Mouse (Mus musculus) testis, adult 2 months (tissue): ENCODE measurements around the gene Tjap1. TPM values are rescaled to one million over a fixed set of nuclear protein-coding genes. Genes with fewer than 3 reads are reported as not detected.

Experiments
- H3K27ac ChIP-seq: fragments of 200-500 bp; 2 replicates; pipeline ENCODE4 v1.5.1; 2012; ENCODE audit warnings: low read depth, low read length; ENCODE audit not compliant: control insufficient read depth, insufficient read depth
- H3K27me3 ChIP-seq: fragments of 200-500 bp; 2 replicates; pipeline ENCODE4 v1.6.1; 2012; ENCODE audit warnings: mild to moderate bottlenecking, low read length, moderate library complexity; ENCODE audit not compliant: control insufficient read depth, insufficient read depth
- H3K36me3 ChIP-seq: fragments of 200-500 bp; 2 replicates; pipeline ENCODE4 v1.6.1; 2012; ENCODE audit warnings: mild to moderate bottlenecking, low read length; ENCODE audit not compliant: control insufficient read depth, insufficient read depth
- H3K4me1 ChIP-seq: fragments of 200-500 bp; 2 replicates; pipeline ENCODE4 v1.6.1; 2012; ENCODE audit warnings: low read length; ENCODE audit not compliant: control insufficient read depth, insufficient read depth
- H3K4me3 ChIP-seq: fragments of 200-500 bp; 2 replicates; pipeline ENCODE4 v1.5.1; 2012; ENCODE audit warnings: low read depth, mild to moderate bottlenecking, low read length, moderate library complexity, mixed read lengths; ENCODE audit not compliant: control insufficient read depth
- CTCF ChIP-seq: fragments of 200-500 bp; IDR thresholded peaks from 2 replicates; pipeline ENCODE4 v1.5.1; 2012; ENCODE audit warnings: low read depth, mild to moderate bottlenecking, inconsistent platforms, low read length, moderate library complexity; ENCODE audit not compliant: control insufficient read depth, insufficient read depth, insufficient replicate concordance
- POLR2A ChIP-seq: fragments of 200-500 bp; IDR thresholded peaks from 2 replicates; pipeline ENCODE4 v1.6.1; 2012; ENCODE audit warnings: low read depth, mild to moderate bottlenecking, inconsistent platforms, low read length, moderate library complexity; ENCODE audit not compliant: control insufficient read depth
- polyA plus RNA-seq: library from polyadenylated mRNA; depleted of rRNA; stranded (reverse); fragments of >200 nt; gene quantifications from 2 replicates; pipeline ENCODE4 v1.2.3, GENCODE M21; 2012

The Tjap1 gene
- polyA plus RNA-seq, 1 experiment, result 33.1 TPM

DNA sequence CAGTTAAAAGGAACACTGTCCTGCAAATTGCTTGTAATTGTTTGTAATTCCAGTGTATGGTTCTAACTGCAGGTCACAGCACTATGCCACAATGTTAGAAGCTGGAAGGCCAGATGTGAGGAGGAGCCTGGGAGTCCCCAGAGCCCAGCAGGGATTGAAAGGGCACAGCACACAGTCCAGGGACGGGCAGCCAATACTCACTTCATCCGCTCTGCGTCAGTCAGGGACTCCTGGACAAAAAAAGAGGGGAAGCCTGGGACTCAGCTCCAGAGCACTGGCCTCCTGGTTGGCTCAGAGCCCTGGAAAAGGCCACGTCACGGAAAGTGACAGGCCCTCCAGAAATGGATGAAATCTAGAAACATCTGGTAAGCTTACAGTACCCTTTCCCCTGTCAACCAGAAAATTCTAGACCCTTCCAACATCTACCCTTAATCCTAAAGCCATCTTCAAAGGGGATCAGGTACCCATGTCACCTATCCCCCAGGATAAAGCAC lies 20.6 kb downstream of the Tjap1 start:
- Histone ChIP-seq H3K4me1 (no peaks in the 10 kb centered on the region), H3K36me3 (no peaks in the 10 kb centered on the region; the same call in 1 of the 2 replicates), H3K27ac (no peak overlapping the region), H3K27me3 (no peaks in the 10 kb centered on the region), H3K4me3 (no peak overlapping the region)
- no peak for TF ChIP-seq CTCF
- TF ChIP-seq POLR2A, result no peak

DNA sequence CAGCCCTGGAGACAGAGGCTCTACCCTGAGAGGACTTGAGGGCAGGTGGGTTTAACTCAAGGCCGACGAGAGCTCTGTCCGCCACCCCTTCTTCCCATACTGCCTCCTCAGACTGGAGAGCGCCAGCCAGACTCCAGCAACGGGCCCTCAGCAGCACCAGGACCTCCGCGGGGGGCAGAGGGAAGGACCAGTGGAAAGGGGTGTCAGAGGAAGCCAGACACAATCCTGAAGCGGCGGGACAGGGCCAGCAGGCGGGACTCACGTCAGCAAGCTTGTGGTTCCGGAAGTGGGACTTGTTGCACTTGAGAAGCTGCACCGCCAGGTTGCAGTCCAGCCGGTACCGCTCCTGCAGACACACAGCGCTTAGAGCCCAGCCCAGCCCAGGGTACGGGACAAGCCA lies 23.2 kb downstream of the Tjap1 start:
- TF ChIP-seq POLR2A (no peak), CTCF (no peak)
- no peaks in the 10 kb centered on the region; the same call in none of the 2 replicates for H3K36me3 ChIP-seq
- H3K27me3 ChIP-seq, result no peaks in the 10 kb centered on the region
- no peaks in the 10 kb centered on the region; the same call in none of the 2 replicates for H3K4me1 ChIP-seq
- no peak overlapping the region for H3K27ac ChIP-seq
- no peak overlapping the region for H3K4me3 ChIP-seq

DNA sequence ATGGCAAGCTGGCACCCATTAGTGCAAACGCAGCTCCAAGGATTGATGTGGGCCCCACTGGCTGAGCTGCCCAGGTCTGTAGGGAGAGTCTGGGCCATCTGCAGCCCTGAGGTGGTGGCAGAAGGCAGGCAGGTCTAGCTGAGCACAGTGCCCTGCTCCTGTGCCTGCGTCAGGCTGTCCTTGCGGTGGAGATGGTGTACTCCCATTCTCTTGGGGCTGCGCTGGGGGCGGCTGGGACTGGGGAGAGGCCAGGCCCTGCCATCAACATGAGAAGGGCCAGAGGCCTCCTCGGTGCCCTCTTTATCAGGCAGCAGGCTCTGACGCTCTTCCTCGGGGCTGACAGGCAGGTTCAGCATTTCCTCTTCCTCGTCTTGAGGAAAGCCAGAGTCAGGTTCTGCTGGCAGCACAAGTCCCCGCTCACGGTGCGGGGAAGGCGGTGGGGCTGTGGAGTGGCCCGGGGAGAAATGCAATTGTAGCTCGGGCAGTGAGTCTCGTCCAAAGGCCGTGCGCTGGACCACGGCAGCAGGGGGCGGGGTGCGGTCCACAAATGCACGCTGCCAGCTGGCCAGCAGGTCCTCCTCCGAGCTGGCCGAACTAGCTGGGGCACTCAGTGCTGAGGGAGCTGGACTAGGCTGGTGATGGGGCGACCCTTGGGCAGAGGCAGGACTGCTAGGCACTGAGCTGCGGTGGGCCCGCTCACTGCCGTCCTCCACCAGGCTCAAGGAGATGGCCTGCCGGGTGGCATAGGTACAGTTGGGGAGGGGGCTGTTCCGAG lies 24.4 kb downstream of the Tjap1 start:
- no peaks in the 10 kb centered on the region; the same call in none of the 2 replicates for H3K36me3 ChIP-seq
- no peaks in the 10 kb centered on the region for H3K27me3 ChIP-seq
- H3K4me3 ChIP-seq, result no peak overlapping the region
- no peak for TF ChIP-seq POLR2A
- no peak for TF ChIP-seq CTCF
- no peak overlapping the region for H3K27ac ChIP-seq
- no peaks in the 10 kb centered on the region; the same call in none of the 2 replicates for H3K4me1 ChIP-seq

DNA sequence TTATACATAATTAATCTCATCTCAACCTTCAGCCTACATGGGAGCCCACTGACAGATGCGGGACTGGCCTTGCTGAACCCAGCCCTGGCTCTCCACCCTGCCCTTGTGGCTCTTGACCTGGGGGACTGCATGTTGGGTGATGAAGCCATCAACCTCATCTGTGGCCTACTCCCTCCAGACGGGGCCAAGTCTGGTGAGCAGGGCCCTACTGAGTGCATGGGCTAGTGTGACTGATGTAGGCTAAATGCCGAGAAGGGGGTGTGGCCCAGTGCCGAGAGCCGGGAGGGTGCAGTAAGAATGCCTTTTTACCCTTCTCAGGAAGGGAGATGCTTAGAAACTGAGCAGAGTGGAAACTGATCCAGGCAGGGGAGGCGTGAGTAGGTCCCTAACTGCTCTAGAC lies 27.7 kb downstream of the Tjap1 start:
- Histone ChIP-seq H3K4me1 (no peaks in the 10 kb centered on the region; the same call in none of the 2 replicates), H3K27me3 (no peaks in the 10 kb centered on the region), H3K27ac (no peak overlapping the region), H3K4me3 (peak overlapping the region; percentile 85), H3K36me3 (no peaks in the 10 kb centered on the region; the same call in none of the 2 replicates)
- TF ChIP-seq POLR2A (no peak), CTCF (no peak)

DNA sequence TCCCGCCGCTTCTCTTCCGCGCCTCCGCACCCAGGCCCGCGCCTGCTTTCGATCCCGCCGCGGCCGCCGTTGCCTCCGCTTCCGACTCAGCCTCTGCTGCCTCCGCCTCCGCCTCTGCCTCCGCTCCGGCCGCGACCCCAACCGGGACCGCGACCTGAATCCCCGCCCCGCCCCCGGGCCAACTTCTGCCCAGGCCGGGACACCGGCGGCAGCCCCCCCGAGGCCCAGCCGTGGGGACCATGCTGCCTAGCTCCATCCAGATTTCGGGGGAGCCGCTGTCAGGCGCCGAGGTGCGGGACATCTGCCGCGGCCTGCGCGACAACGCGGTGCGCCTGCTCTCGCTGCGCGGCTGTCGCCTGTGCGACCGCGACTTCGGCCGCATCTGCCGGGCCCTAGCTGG lies 28.7 kb downstream of the Tjap1 start:
- TF ChIP-seq POLR2A, result no peak
- no peak for TF ChIP-seq CTCF
- no peaks in the 10 kb centered on the region; the same call in none of the 2 replicates for H3K4me1 ChIP-seq
- no peaks in the 10 kb centered on the region for H3K27me3 ChIP-seq
- H3K27ac ChIP-seq, result no peak overlapping the region; the same call in 1 of the 2 replicates
- no peaks in the 10 kb centered on the region; the same call in none of the 2 replicates for H3K36me3 ChIP-seq
- peak overlapping the region; percentile 85 for H3K4me3 ChIP-seq

DNA sequence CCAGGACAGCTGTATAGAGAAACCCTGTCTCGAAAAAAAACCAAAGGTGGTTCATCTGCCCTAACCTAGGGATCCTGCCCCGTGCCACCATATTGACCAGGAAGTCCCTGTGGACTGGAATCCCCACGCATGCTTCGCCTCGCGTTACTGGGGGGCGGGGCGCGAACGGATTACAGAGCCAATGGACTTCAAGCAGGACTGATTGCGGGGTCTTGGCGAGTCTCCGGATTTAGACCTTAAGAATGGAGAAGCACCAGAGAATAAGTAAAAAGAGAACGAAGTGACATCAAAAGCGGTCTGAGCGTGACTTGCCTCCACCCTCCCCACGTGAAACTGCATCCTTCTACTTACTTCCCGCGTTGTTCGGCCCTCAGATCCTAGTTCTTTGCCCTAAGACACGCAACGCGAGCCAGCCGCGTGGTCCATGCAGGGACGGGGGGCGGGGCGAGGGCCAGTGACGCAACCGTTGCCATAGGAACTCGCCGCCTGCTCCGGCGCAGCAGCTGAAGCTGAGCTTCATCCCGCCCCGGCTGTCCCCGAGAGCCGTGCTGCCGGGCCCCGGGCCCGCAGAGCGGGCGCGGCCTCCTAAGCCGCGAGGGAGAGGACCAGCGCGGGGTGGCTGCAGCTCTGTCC lies 29.3 kb downstream of the Tjap1 start, which contains the start of gene Lrrc73:
Gene Lrrc73 (plus strand): TSS at position 80 of the 633 bp plus-strand sequence.
- TF ChIP-seq POLR2A, result peak; percentile 58; the same call in 1 of the 2 replicates
- TF ChIP-seq CTCF, result no peak; the same call in 1 of the 2 replicates
- Histone ChIP-seq H3K4me3 (peak within 1 kb of the TSS; percentile 85), H3K36me3 (no peaks in the 10 kb centered on the region; the same call in none of the 2 replicates), H3K4me1 (peaks cover 3% of the 10 kb centered on the region), H3K27ac (peak within 1 kb of the TSS; percentile 67), H3K27me3 (no peaks in the 10 kb centered on the region)
